Mouse (Mus musculus) liver, embryonic 12.5 days (tissue): Measurements from ENCODE around the gene Rgl2. TPM values are rescaled to one million over a fixed set of nuclear protein-coding genes. Genes with fewer than 3 reads are reported as not detected.

Source experiments
- ATAC-seq: fragments of 200-750 bp; cut with Nextera tagmentation; 2 replicates; pipeline ENCODE4 v1.8.0; 2017; ENCODE audit warnings: moderate number of reproducible peaks, mild to moderate bottlenecking, moderate library complexity
- H3K27ac ChIP-seq: fragments of 300-500 bp; sonication (generic); 2 replicates; pipeline ENCODE4 v1.5.1; 2016; ENCODE audit warnings: mild to moderate bottlenecking
- H3K27me3 ChIP-seq: fragments of 300-500 bp; sonication (generic); replicated peaks from 2 replicates; pipeline ENCODE4 v1.6.1; 2016; ENCODE audit warnings: mild to moderate bottlenecking, moderate library complexity
- H3K36me3 ChIP-seq: fragments of 300-500 bp; sonication (generic); 2 replicates; pipeline ENCODE4 v1.6.1; 2016; ENCODE audit warnings: mild to moderate bottlenecking, moderate library complexity
- H3K4me1 ChIP-seq: fragments of 300-500 bp; sonication (generic); 2 replicates; pipeline ENCODE4 v1.6.1; 2016
- H3K4me2 ChIP-seq: fragments of 300-500 bp; sonication (generic); 2 replicates; pipeline ENCODE4 v1.6.1; 2016; ENCODE audit warnings: mild to moderate bottlenecking, moderate library complexity
- H3K4me3 ChIP-seq: fragments of 300-500 bp; sonication (generic); 2 replicates; pipeline ENCODE4 v1.5.1; 2016; ENCODE audit warnings: mild to moderate bottlenecking, moderate library complexity
- H3K9ac ChIP-seq: fragments of 300-500 bp; sonication (generic); 2 replicates; pipeline ENCODE4 v1.6.1; 2016; ENCODE audit warnings: mild to moderate bottlenecking, moderate library complexity
- H3K9me3 ChIP-seq: fragments of 300-500 bp; sonication (generic); replicated peaks from 2 replicates; pipeline ENCODE4 v1.6.1; 2016; ENCODE audit warnings: mild to moderate bottlenecking, moderate library complexity
- WGBS: fragments of 180-500 bp; shearing (Covaris S2); methylation state at CpG from one replicate; pipeline ENCODE4 v1.1.7; 2016; ENCODE audit not compliant: insufficient replicate concordance; 5-methylcytosine and 5-hydroxymethylcytosine counted together
- polyA plus RNA-seq: library from polyadenylated mRNA; unstranded; fragments of >200 nt; fragmentation: Nextera tagmentation; extraction: Ambion mirVana; gene quantifications from 2 replicates; pipeline ENCODE4 v1.2.1, GENCODE M21; 2016

The Rgl2 gene
- polyA plus RNA-seq, 1 experiment from 2014 or later: 17.3 TPM

DNA sequence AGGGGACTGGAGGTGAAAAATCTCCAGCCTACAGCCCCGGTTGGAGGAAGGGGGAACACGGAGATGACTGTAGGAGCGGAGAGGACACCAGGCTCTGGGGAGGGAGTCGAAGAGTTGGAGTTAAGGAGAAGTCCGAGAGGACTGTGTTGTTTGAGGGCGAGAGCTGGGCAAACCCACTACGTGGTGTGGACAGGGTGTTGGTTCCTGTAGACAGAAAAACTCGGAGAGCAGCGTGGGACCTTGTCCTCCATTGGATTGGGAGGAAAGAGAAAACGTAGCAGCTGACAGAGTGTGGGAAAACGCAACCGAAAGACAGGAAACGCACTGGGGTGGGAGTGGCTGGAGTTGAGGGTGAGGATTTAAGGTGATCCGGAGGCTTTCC, 19.5 kb upstream of the Rgl2 start:
- ATAC-seq: no peak

DNA sequence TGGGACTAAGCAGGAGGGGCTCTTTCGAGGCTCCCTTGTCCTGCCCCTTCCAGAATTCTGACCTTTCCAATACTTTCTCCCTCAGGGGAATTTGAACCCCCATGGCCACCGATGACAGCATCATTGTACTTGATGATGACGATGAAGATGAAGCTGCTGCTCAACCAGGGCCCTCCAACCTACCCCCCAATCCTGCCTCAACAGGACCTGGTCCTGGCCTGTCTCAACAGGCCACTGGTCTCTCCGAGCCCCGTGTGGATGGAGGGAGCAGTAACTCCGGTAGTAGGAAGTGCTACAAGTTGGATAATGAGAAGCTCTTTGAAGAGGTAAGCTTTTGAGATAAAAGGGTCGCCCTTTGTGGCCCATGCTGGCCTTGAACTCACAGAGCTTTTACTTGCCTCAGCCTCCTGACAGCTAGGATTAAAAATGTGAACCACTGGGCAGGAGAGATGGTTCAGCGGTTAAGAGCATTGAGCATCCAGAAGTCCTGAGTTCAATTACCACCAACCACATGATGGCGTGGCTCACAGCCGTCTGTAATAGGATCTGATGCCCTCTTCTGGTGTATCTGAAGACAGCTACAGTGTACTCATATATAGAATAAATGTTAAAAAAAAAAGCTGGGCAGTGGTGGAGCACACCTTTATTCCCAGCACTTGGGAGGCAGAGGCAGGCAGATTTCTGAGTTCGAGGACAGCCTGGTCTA, 18.8 kb upstream of the Rgl2 start:
- WGBS: 44% methylated on average over 11 of the region's 11 CpGs
- Histone ChIP-seq H3K4me1 (peaks cover 59% of the 10 kb centered on the region), H3K27me3 (no peaks in the 10 kb centered on the region), H3K36me3 (peaks cover 49% of the 10 kb centered on the region), H3K9me3 (no peaks in the 10 kb centered on the region), H3K4me2 (peak overlapping the region; percentile 98), H3K9ac (peak overlapping the region; percentile 90), H3K4me3 (peak overlapping the region; percentile 80), H3K27ac (peak overlapping the region; percentile 91)
- ATAC-seq: no peak

More for the DNA sequence above, 19.5 kb upstream of the Rgl2 start:
- Histone ChIP-seq H3K36me3 (peaks cover 45% of the 10 kb centered on the region), H3K9me3 (no peaks in the 10 kb centered on the region), H3K4me3 (peak overlapping the region; percentile 80), H3K4me1 (peaks cover 56% of the 10 kb centered on the region), H3K27me3 (no peaks in the 10 kb centered on the region), H3K4me2 (peak overlapping the region; percentile 98), H3K9ac (peak overlapping the region; percentile 90), H3K27ac (peak overlapping the region; percentile 91)
- WGBS: under 1% methylated on average over 14 of the region's 14 CpGs

DNA sequence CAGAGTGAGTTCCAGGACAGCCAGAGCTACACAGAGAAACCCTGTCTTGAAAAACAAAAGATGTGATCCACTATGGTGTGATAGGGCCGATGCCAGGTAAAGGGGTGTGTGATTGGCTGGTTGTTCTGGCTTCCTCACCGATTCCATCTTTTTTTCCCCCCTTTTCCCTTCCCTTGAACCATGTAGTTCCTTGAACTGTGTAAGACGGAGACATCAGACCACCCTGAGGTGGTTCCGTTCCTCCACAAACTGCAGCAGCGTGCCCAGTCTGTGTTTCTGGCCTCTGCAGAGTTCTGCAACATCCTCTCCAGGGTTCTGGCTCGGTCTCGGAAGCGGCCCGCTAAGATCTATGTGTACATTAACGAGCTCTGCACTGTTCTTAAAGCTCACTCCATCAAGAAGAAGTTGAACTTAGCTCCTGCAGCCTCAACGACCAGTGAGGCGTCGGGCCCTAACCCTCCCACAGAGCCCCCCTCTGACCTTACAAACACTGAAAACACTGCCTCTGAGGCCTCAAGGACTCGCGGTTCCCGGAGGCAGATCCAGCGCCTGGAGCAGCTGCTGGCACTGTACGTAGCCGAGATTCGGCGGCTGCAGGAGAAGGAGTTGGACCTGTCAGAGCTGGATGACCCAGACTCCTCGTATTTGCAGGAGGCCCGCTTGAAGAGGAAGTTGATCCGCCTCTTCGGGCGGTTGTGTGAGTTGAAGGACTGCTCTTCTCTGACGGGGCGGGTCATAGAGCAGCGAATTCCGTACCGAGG, 18.1 kb upstream of the Rgl2 start:
- no peak overlapping the region for H3K4me2 ChIP-seq
- no peak overlapping the region for H3K9ac ChIP-seq
- ATAC-seq: no peak
- WGBS: 85% methylated on average over 31 of the region's 31 CpGs
- H3K4me3 ChIP-seq: no peak overlapping the region
- H3K27ac ChIP-seq: no peak overlapping the region; the same call in 1 of the 2 replicates
- H3K27me3 ChIP-seq: no peaks in the 10 kb centered on the region
- no peaks in the 10 kb centered on the region for H3K9me3 ChIP-seq
- H3K4me1 ChIP-seq: peaks cover 59% of the 10 kb centered on the region
- H3K36me3 ChIP-seq: peaks cover 49% of the 10 kb centered on the region

DNA sequence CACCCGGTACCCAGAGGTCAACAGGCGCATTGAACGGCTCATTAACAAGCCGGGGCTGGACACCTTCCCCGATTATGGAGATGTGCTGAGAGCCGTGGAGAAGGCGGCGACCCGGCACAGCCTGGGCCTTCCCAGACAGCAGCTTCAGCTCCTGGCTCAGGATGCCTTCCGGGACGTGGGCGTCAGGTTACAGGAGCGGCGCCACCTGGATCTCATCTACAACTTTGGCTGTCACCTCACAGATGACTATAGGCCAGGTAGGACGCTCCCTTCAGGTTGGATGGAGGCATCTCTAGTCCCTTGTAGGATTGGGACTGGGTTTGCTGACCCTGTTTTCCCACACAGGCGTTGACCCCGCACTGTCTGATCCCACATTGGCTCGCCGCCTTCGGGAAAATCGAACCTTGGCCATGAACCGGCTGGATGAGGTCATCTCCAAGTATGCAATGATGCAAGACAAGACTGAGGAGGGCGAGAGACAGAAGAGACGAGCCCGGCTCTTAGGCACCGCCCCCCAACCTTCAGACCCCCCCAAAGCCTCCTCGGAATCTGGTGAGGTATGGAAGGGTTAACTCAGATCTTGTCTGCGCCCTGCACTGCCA, 17.4 kb upstream of the Rgl2 start:
- ATAC-seq: no peak
- no peak overlapping the region for H3K4me2 ChIP-seq
- peaks cover 51% of the 10 kb centered on the region for H3K36me3 ChIP-seq
- WGBS: 92% methylated on average over 28 of the region's 28 CpGs
- no peak overlapping the region for H3K27ac ChIP-seq
- H3K9ac ChIP-seq: no peak overlapping the region
- no peak overlapping the region for H3K4me3 ChIP-seq
- H3K4me1 ChIP-seq: peaks cover 65% of the 10 kb centered on the region
- no peaks in the 10 kb centered on the region for H3K27me3 ChIP-seq
- peaks cover 2% of the 10 kb centered on the region; the same call in 1 of the 2 replicates for H3K9me3 ChIP-seq

DNA sequence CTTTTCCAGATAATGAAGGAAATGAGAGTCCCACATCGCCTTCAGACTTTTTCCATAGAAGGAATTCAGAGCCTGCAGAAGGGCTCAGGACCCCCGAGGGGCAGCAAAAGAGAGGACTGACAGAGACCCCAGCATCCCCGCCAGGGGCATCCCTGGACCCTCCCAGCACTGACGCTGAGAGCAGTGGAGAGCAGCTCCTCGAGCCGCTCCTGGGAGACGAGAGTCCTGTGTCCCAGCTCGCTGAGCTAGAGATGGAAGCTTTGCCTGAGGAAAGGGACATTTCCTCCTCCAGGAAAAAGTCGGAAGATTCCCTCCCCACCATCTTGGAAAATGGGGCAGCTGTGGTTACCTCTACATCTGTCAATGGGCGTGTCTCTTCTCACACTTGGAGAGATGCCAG, 16.1 kb upstream of the Rgl2 start:
- no peak for ATAC-seq
- H3K4me1 ChIP-seq: peaks cover 66% of the 10 kb centered on the region
- no peak overlapping the region for H3K4me2 ChIP-seq
- peaks cover 65% of the 10 kb centered on the region for H3K36me3 ChIP-seq
- H3K27me3 ChIP-seq: no peaks in the 10 kb centered on the region
- H3K9me3 ChIP-seq: peaks cover 16% of the 10 kb centered on the region
- no peak overlapping the region for H3K9ac ChIP-seq
- 85% methylated on average over 10 of the region's 10 CpGs for WGBS
- peak overlapping the region; percentile 7; the same call in 1 of the 2 replicates for H3K27ac ChIP-seq
- H3K4me3 ChIP-seq: no peak overlapping the region

DNA sequence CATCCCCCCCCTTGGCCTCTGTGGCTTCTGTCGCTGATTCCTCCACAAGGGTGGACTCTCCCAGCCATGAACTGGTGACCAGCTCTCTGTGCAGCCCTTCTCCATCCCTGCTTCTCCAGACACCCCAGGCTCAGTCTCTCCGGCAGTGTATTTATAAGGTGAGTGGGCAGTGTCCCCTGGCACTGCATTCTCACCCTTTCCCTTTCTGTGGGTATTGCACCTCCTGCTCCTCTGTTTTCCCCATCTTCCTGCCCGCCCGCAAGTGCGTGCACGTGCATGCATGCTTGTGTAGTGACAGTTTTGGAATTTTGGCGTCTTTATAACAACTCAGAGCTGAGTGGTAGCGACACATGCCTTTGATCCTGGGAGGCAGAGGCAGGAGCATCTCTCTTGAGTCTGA, 15.4 kb upstream of the Rgl2 start:
- peaks cover 18% of the 10 kb centered on the region for H3K9me3 ChIP-seq
- peaks cover 68% of the 10 kb centered on the region for H3K36me3 ChIP-seq
- no peaks in the 10 kb centered on the region for H3K27me3 ChIP-seq
- ATAC-seq: no peak
- 0 out of 2 replicates have a peak overlapping the region, but pooled peaks have one; percentile 7 for H3K27ac ChIP-seq
- peaks cover 66% of the 10 kb centered on the region for H3K4me1 ChIP-seq
- H3K9ac ChIP-seq: no peak overlapping the region
- no peak overlapping the region for H3K4me3 ChIP-seq
- H3K4me2 ChIP-seq: no peak overlapping the region
- WGBS: 84% methylated on average over 8 of the region's 8 CpGs

DNA sequence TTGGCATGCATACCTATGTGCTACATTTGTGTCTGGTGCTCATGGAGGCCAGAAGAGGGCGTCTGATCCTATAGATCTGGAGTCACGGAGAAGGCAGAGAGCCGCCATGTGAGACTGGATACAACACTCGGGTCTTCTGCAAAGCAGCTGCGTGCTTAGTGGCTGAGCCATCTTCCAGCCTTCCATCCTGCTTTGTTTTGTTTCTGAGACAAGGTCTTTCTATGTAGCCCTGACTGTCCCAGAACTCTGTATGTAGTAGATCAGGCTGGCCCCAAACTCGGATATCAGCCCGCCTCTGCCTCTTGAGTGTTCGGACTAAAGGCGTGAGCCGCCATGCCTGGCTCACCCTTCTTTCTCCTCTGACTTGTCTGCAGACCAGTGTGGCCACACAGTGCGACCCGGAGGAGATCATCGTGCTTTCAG, 14.4 kb upstream of the Rgl2 start:
- ATAC-seq: no peak
- peaks cover 68% of the 10 kb centered on the region for H3K36me3 ChIP-seq
- 71% methylated on average over 13 of the region's 13 CpGs for WGBS

DNA sequence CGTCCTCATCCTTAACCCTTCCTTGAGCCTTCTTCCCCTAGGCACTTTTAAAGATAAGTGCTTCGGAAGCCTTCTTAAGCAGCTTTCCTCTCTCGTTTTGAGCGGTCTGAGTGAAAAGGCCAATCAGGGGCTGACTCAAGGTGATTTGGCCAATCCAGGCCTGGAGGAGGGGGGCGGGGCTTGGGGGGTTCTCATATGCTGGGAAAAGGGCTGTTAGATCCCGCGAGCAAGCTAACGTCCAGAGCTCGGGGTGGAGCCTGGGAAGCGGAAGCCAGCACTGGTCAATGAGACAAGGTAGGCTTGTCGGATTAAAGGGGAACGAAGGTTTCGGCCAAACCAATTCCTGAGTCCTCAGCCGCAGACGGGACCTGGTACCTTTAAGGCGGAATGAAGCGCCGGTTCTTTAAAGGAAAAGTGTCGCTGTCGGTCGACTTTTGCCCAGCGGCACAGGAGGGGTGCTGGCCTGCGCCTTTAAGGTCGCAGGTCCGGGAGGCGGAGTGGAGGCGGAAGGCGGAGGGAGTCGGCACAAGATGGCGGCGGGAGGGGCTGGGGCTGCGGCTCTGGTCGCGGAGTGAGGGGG, 13.6 kb upstream of the Rgl2 start, which contains the start of the genes Tapbp and Zbtb22:
Gene Tapbp, plus strand, starts transcription at position 229 of the 580 bp plus-strand sequence.
Gene Zbtb22, plus strand, starts transcription at position 234 of the 580 bp plus-strand sequence.
- peak within 1 kb of the TSS; percentile 74 for H3K4me3 ChIP-seq
- peaks cover 18% of the 10 kb centered on the region for H3K9me3 ChIP-seq
- H3K9ac ChIP-seq: peak within 1 kb of the TSS; percentile 82
- H3K4me2 ChIP-seq: peak within 1 kb of the TSS; percentile 97
- ATAC-seq: peak; percentile 86
- peaks cover 65% of the 10 kb centered on the region for H3K4me1 ChIP-seq
- peaks cover 64% of the 10 kb centered on the region for H3K36me3 ChIP-seq
- WGBS: under 1% methylated on average over 33 of the region's 34 CpGs
- peak within 1 kb of the TSS; percentile 87 for H3K27ac ChIP-seq
- H3K27me3 ChIP-seq: no peaks in the 10 kb centered on the region

More for the DNA sequence above, 14.4 kb upstream of the Rgl2 start:
- H3K27me3 ChIP-seq: no peaks in the 10 kb centered on the region
- peaks cover 18% of the 10 kb centered on the region for H3K9me3 ChIP-seq
- H3K9ac ChIP-seq: peak overlapping the region; percentile 82
- H3K4me1 ChIP-seq: peaks cover 70% of the 10 kb centered on the region
- H3K4me3 ChIP-seq: peak overlapping the region; percentile 74
- peak overlapping the region; percentile 97 for H3K4me2 ChIP-seq
- H3K27ac ChIP-seq: peak overlapping the region; percentile 87

DNA sequence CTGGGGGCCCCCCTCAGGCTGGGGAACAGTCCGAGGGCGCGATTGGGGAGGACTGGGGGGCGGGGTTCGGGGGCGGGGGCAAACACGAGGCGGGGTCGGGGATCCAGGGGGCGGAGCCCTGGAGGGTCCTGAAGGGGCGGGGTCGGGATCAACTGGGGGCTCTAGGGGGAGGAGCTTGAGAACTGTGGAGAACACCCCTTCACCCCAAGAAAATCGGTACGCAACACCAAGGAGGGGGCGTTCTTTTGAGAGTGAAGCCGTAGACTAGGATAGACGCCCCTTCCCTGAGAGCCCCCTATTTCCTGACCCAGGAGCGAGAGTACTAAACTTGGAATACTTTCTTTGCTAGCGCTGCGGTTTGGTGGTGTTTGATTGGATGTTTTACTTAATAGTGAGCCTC, 13.0 kb upstream of the Rgl2 start:
- Histone ChIP-seq H3K4me1 (peaks cover 66% of the 10 kb centered on the region), H3K27ac (peak overlapping the region; percentile 87), H3K9me3 (peaks cover 18% of the 10 kb centered on the region), H3K36me3 (peaks cover 59% of the 10 kb centered on the region), H3K27me3 (no peaks in the 10 kb centered on the region), H3K4me3 (peak overlapping the region; percentile 74), H3K4me2 (peak overlapping the region; percentile 97), H3K9ac (peak overlapping the region; percentile 82)
- 4% methylated on average over 16 of the region's 20 CpGs for WGBS
- no peak for ATAC-seq

DNA sequence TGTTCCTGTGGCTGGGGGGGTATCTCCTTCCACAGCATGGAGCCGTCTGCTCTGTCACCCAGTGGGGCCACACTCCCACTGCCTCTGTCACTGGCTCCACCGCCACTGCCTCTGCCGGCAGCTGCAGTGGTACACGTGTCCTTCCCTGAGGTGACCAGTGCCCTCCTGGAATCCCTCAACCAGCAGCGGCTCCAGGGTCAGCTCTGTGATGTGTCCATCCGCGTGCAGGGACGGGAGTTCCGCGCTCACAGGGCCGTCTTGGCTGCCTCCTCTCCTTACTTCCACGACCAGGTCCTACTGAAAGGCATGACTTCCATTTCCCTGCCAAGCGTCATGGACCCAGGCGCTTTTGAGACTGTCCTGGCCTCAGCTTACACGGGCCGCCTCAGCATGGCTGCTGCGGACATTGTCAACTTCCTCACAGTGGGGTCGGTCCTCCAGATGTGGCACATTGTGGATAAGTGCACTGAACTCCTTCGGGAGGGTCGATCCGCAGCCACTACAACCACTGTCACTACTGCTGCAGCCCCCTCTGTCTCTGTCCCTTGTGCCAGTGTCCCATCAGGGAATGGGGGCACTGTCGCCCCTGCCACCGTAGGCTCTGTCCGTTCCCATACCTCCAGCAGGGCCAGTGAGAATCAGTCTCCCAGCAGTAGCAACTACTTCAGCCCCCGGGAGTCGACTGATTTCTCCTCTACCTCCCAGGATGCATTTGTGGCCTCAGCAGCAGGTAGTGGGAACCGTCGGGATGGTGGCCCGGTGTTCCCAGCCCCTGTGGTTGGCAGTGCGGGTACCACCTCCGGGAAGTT, 12.3 kb upstream of the Rgl2 start:
- H3K9ac ChIP-seq: peak overlapping the region; percentile 82
- 80% methylated on average over 31 of the region's 31 CpGs for WGBS
- peaks cover 70% of the 10 kb centered on the region for H3K4me1 ChIP-seq

More for the DNA sequence above, 12.3 kb upstream of the Rgl2 start:
- H3K4me3 ChIP-seq: peak overlapping the region; percentile 74
- H3K27me3 ChIP-seq: no peaks in the 10 kb centered on the region
- H3K9me3 ChIP-seq: peaks cover 18% of the 10 kb centered on the region
- peak overlapping the region; percentile 91 for H3K27ac ChIP-seq
- H3K4me2 ChIP-seq: peak overlapping the region; percentile 97
- ATAC-seq: no peak
- peaks cover 51% of the 10 kb centered on the region for H3K36me3 ChIP-seq
